ENCODE assay signal across 14 mouse cellular contexts in the genomic region with DNA sequence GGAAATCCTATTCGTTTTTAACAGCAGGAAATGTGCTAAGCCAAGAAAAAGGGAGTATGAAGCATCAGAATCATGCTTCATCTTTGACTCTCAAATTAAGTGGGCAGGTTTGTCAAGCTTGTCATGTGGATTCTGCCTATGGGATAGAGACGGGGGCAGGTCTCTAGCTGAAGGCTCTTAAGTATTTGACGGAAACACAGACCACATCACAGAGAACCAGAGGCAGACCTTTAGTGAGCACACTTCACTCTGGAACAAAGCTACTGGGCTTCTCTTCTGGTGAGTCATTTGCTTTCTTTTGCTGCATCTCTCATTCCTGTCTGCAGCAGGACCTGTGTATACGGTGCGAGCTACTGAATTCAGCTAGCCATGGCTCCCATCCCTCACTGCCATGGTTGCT.
"Had no signal": no experiment of that assay in that cellular context is flagged by ENCODE, and none has a peak within 500 bp of the region (broad histone marks: within the 10 kb centered on the region; RNA-seq: fewer than 3 reads in every experiment).

A gene (plus strand): TSS at position 209 of the 400 bp plus-strand sequence.

- H3K9me3 ChIP-seq: kidney, embryonic 15.5 days; limb, embryonic 10.5 days; liver, embryonic 15.5 days; neural tube, embryonic 13.5 days had no signal

- H3K4me3 ChIP-seq: kidney, embryonic 15.5 days; limb, embryonic 10.5 days; liver, embryonic 15.5 days; neural tube, embryonic 13.5 days had no signal

- H3K4me1 ChIP-seq: kidney, embryonic 15.5 days; limb, embryonic 10.5 days; liver, embryonic 15.5 days; neural tube, embryonic 13.5 days had no signal

- H3K27me3 ChIP-seq: kidney, embryonic 15.5 days; liver, embryonic 15.5 days; neural tube, embryonic 13.5 days had no signal

- H3K27ac ChIP-seq: kidney, embryonic 15.5 days; limb, embryonic 10.5 days; liver, embryonic 15.5 days; neural tube, embryonic 13.5 days had no signal

- H3K9ac ChIP-seq: kidney, embryonic 15.5 days; liver, embryonic 15.5 days; lung, embryonic 14.5 days; neural tube, embryonic 13.5 days had no signal

- DNase-seq: kidney, adult 18-20 months; kidney, postnatal 14 days; lung, embryonic 14.5 days; lung, postnatal 14 days; midbrain, embryonic 14.5 days; retina, postnatal 1 day; right cerebral cortex, postnatal 4 days; spleen, adult 18-20 months; thymus, postnatal 14 days had no signal

- H3K4me2 ChIP-seq: kidney, embryonic 15.5 days; liver, embryonic 11.5 days; liver, embryonic 15.5 days; lung, embryonic 14.5 days; neural tube, embryonic 13.5 days had no signal
